Mouse (Mus musculus) MEL (cell line): ENCODE data around the gene Zpr1. TPM values are rescaled to one million over a fixed set of nuclear protein-coding genes. Genes with fewer than 3 reads are reported as not detected.

Experiments used
- DNase-seq: peaks from one replicate; pipeline ENCODE4 v3.0.0; 2011; ENCODE audit warnings: low read depth, low spot score
- H3K27ac ChIP-seq: 2 replicates; pipeline ENCODE4 v1.5.1; 2012; ENCODE audit warnings: low read depth, mild to moderate bottlenecking, control low read depth, low read length, moderate library complexity; ENCODE audit not compliant: control insufficient read depth
- H3K27me3 ChIP-seq, 2 experiments: fragments of 150-350 bp in 1 of 2; sonication (generic) in 1 of 2; 2 replicates each; pipeline ENCODE4 v1.6.1; 2012; ENCODE audit warnings: low read length in 2 of 2, mild to moderate bottlenecking in 2 of 2, improper control_type of control experiment in 1 of 2, moderate library complexity in 1 of 2; ENCODE audit not compliant: insufficient read depth in 2 of 2, control insufficient read depth in 1 of 2
- H3K36me3 ChIP-seq, 2 experiments: 2 replicates each; pipeline ENCODE4 v1.6.1; 2012 to 2014; ENCODE audit warnings: low read length in 2 of 2, improper control_type of control experiment in 1 of 2, inconsistent platforms in 1 of 2, mild to moderate bottlenecking in 1 of 2; ENCODE audit not compliant: insufficient read depth in 2 of 2, control insufficient read depth in 1 of 2
- H3K4me1 ChIP-seq, 2 experiments: fragments of 150-350 bp in 1 of 2; sonication (generic) in 1 of 2; 2 replicates each; pipeline ENCODE4 v1.6.1; 2012; ENCODE audit warnings: low read length in 2 of 2, improper control_type of control experiment in 1 of 2, mild to moderate bottlenecking in 1 of 2; ENCODE audit not compliant: insufficient read depth in 2 of 2, control insufficient read depth in 1 of 2
- H3K4me3 ChIP-seq, 2 experiments: fragments of 150-350 bp in 1 of 2; sonication (generic) in 1 of 2; 2 replicates each; pipeline ENCODE4 v1.5.1; 2012; ENCODE audit warnings: low read depth in 2 of 2, low read length in 2 of 2, mild to moderate bottlenecking in 2 of 2, moderate library complexity in 2 of 2, control low read depth in 1 of 2, improper control_type of control experiment in 1 of 2; ENCODE audit not compliant: control insufficient read depth in 1 of 2, insufficient read depth in 1 of 2
- H3K79me2 ChIP-seq: 2 replicates; pipeline ENCODE4 v1.6.1; 2012; ENCODE audit warnings: mild to moderate bottlenecking, low read length, moderate library complexity; ENCODE audit not compliant: control insufficient read depth, poor library complexity, insufficient read depth
- H3K9ac ChIP-seq: 2 replicates; pipeline ENCODE4 v1.6.1; 2012; ENCODE audit warnings: low read depth, mild to moderate bottlenecking, control low read depth, low read length, moderate library complexity; ENCODE audit not compliant: control insufficient read depth, poor library complexity, severe bottlenecking
- H3K9me3 ChIP-seq: fragments of 150-350 bp; sonication (generic); replicated peaks from 2 replicates; pipeline ENCODE4 v1.6.1; 2012; ENCODE audit warnings: mild to moderate bottlenecking, low read length, improper control_type of control experiment, moderate library complexity; ENCODE audit not compliant: insufficient read depth
- CHD2 ChIP-seq: IDR thresholded peaks from 2 replicates; pipeline ENCODE4 v1.6.1; 2011; ENCODE audit warnings: low read length, improper control_type of control experiment
- E2F4 ChIP-seq: IDR thresholded peaks from 2 replicates; pipeline ENCODE4 v1.6.1; 2011; ENCODE audit warnings: low read depth, low read length, improper control_type of control experiment, borderline replicate concordance
- EP300 ChIP-seq, 2 experiments: IDR thresholded peaks; 2 replicates each; pipeline ENCODE4 v1.6.1; 2011; ENCODE audit warnings: improper control_type of control experiment in 2 of 2, low read length in 2 of 2, low read depth in 1 of 2, mild to moderate bottlenecking in 1 of 2
- ETS1 ChIP-seq: IDR thresholded peaks from 2 replicates; pipeline ENCODE4 v1.6.1; 2012; ENCODE audit warnings: low read depth, mild to moderate bottlenecking, inconsistent platforms, low read length, improper control_type of control experiment, moderate library complexity
- HCFC1 ChIP-seq: IDR thresholded peaks from 2 replicates; pipeline ENCODE4 v1.6.1; 2012; ENCODE audit warnings: low read depth, mild to moderate bottlenecking, inconsistent platforms, low read length, improper control_type of control experiment, moderate library complexity
- JUND ChIP-seq: IDR thresholded peaks from 2 replicates; pipeline ENCODE4 v1.6.1; 2011; ENCODE audit warnings: low read depth, mild to moderate bottlenecking, improper control_type of control experiment, low read length
- KAT2A ChIP-seq: conservative IDR thresholded peaks from 2 replicates; pipeline ENCODE4 v1.6.1; 2012; ENCODE audit warnings: low read depth, low read length, improper control_type of control experiment, inconsistent platforms
- MAFK ChIP-seq: IDR thresholded peaks from 2 replicates; pipeline ENCODE4 v1.6.1; 2011; ENCODE audit warnings: low read depth, mild to moderate bottlenecking, low read length, improper control_type of control experiment, borderline replicate concordance
- MAX ChIP-seq: IDR thresholded peaks from 2 replicates; pipeline ENCODE4 v1.6.1; 2011; ENCODE audit warnings: low read length, improper control_type of control experiment
- MAZ ChIP-seq: IDR thresholded peaks from 2 replicates; pipeline ENCODE4 v1.6.1; 2012; ENCODE audit warnings: low read depth, mild to moderate bottlenecking, inconsistent platforms, low read length, improper control_type of control experiment
- MXI1 ChIP-seq: IDR thresholded peaks from 2 replicates; pipeline ENCODE4 v1.6.1; 2011; ENCODE audit warnings: mild to moderate bottlenecking, low read depth, low read length, improper control_type of control experiment
- MYB ChIP-seq: IDR thresholded peaks from 2 replicates; pipeline ENCODE4 v1.6.1; 2011; ENCODE audit warnings: mild to moderate bottlenecking, low read depth, low read length, improper control_type of control experiment
- MYC ChIP-seq: IDR thresholded peaks from 2 replicates; pipeline ENCODE4 v1.6.1; 2011; ENCODE audit warnings: low read depth, mild to moderate bottlenecking, low read length, improper control_type of control experiment, moderate library complexity
- NELFE ChIP-seq: IDR thresholded peaks from 2 replicates; pipeline ENCODE4 v1.6.1; 2011; ENCODE audit warnings: low read depth, low read length, improper control_type of control experiment
- SMC3 ChIP-seq: IDR thresholded peaks from 2 replicates; pipeline ENCODE4 v1.6.1; 2011; ENCODE audit warnings: low read depth, low read length, improper control_type of control experiment
- TBP ChIP-seq: IDR thresholded peaks from 2 replicates; pipeline ENCODE4 v1.8.0; 2011; ENCODE audit warnings: low read depth, low read length, improper control_type of control experiment
- USF1 ChIP-seq: IDR thresholded peaks from 2 replicates; pipeline ENCODE4 v1.6.1; 2014; ENCODE audit warnings: low read depth, mild to moderate bottlenecking, inconsistent platforms, low read length, improper control_type of control experiment, moderate library complexity
- USF2 ChIP-seq, 2 experiments: IDR thresholded peaks; 2 replicates each; pipeline ENCODE4 v1.6.1; 2011 to 2012; ENCODE audit warnings: improper control_type of control experiment in 2 of 2, low read length in 2 of 2, borderline replicate concordance in 1 of 2, inconsistent platforms in 1 of 2, low read depth in 1 of 2, mild to moderate bottlenecking in 1 of 2; ENCODE audit not compliant: insufficient read depth in 1 of 2
- ZMIZ1 ChIP-seq: IDR thresholded peaks from 2 replicates; pipeline ENCODE4 v1.6.1; 2012; ENCODE audit warnings: low read depth, mild to moderate bottlenecking, inconsistent platforms, low read length, improper control_type of control experiment, moderate library complexity
- polyA plus RNA-seq, 2 experiments: library from polyadenylated mRNA; stranded (reverse) in 1 of 2; unstranded in 1 of 2; fragments of >175 nt in 1 of 2; fragments of >200 nt in 1 of 2; gene quantifications; 2 replicates each; pipeline versions ENCODE4 v1.2.1 to v1.2.4; 2012; ENCODE audit warnings: low replicate concordance in 2 of 2, low read depth in 1 of 2; ENCODE audit not compliant: insufficient read length in 2 of 2, insufficient read depth in 1 of 2, missing spikeins in 1 of 2
- total RNA-seq: library from RNA; depleted of rRNA; stranded (reverse); fragments of 300-350 nt; gene quantifications from 2 replicates; pipeline ENCODE4 v1.2.3, GENCODE M21; 2012

Zpr1 gene
- total and polyA plus RNA-seq, 3 experiments = 99.7 to 171 TPM; not detected in 1

DNA sequence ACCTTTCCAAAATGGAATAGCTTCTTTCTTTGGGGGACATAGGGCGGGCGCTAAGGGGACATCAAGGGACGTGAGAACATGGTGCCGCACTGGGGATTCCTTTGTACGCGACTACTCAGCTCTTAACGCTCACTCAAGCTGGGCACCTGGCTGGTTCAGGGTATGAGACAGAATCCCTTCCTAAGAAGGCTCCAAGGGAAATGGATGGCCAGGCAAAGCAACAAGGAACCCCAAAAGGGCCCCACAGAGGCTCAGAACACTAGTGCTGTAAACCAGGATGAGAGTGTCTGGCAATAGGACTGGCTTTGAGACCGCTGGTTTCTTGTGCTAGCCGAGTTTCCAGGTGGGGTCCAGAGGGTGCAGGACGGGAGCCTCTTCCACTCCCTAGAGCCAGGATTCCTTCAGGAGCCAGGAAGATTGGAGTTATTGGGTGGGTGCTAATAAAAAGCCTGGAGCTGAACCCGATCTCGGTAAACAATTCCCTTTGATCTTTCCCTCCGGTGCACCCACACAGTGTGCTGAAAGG is 42.4 kb upstream of the Zpr1 start:
- Histone ChIP-seq H3K27me3 (no peaks in the 10 kb centered on the region), H3K36me3 (peaks cover 0 to 19% of the 10 kb centered on the region in 2 experiments; a peak in 2 of 4 replicates), H3K79me2 (no peaks in the 10 kb centered on the region; the same call in 1 of the 2 replicates), H3K4me1 (peaks cover 10 to 26% of the 10 kb centered on the region in 2 experiments), H3K4me3 (peak overlapping the region; percentile 59 to 73), H3K9me3 (no peaks in the 10 kb centered on the region), H3K27ac (peak overlapping the region; percentile 4; the same call in 1 of the 2 replicates), H3K9ac (peak overlapping the region; percentile 66)
- no peak for DNase-seq
- TF ChIP-seq NELFE (no peak), JUND (no peak), ZMIZ1 (no peak), MAZ (no peak), EP300 (IDR thresholded peaks at IDR 0.05; ENCODE audit: low read depth in 1 of 2, low read length in 2 of 2) (no peak)

DNA sequence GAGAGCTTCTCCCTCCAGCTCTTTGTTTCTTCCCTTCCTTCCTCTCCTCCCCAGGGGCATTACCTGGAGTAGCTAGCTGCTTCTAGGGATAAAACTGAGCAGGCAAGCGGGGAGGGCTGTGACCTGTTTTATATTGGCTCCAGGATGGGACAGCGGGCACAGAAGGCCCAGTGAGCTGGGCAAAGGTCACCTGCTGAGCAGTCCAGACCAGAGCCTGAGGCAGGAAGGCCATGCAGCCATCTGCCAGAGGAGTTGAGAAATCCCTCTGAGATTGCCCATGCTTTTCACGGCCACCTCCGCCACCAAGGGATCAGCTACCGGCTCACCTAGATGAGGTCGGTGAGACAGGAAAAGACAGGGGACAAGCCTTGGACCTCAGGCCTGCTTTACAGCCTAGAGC is 37.7 kb upstream of the Zpr1 start:
- DNase-seq = no peak
- H3K4me3 ChIP-seq = no peak overlapping the region
- H3K4me1 ChIP-seq = peaks cover 0 to 3% of the 10 kb centered on the region in 2 experiments; a peak in 1 of 4 replicates
- no peak overlapping the region for H3K27ac ChIP-seq
- H3K79me2 ChIP-seq = no peaks in the 10 kb centered on the region; the same call in 1 of the 2 replicates
- H3K27me3 ChIP-seq = no peaks in the 10 kb centered on the region
- no peaks in the 10 kb centered on the region for H3K36me3 ChIP-seq
- no peak for TF ChIP-seq MYB
- no peak for TF ChIP-seq MAFK
- no peak for TF ChIP-seq TBP
- TF ChIP-seq ETS1 = no peak
- TF ChIP-seq MAX = no peak
- TF ChIP-seq CHD2 = no peak
- no peak for TF ChIP-seq KAT2A
- no peak for TF ChIP-seq USF2 (IDR thresholded peaks at IDR 0.05; ENCODE audit: borderline replicate concordance in 1 of 2, insufficient read depth in 1 of 2, low read depth in 1 of 2, low read length in 2 of 2)
- TF ChIP-seq MAZ = no peak
- no peak for TF ChIP-seq USF1
- TF ChIP-seq ZMIZ1 = no peak
- no peak for TF ChIP-seq E2F4
- no peak for TF ChIP-seq EP300 (IDR thresholded peaks at IDR 0.05; ENCODE audit: low read depth in 1 of 2, low read length in 2 of 2)
- no peaks in the 10 kb centered on the region for H3K9me3 ChIP-seq
- H3K9ac ChIP-seq = no peak overlapping the region

DNA sequence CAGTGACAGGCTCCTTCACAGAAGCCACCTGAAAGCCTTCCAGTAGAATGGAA is 37.4 kb upstream of the Zpr1 start, which contains the start of gene Apoc3:
Gene Apoc3 (minus strand): TSS at position 41 of the 53 bp plus-strand sequence.
- no peak for DNase-seq
- H3K36me3 ChIP-seq = no peaks in the 10 kb centered on the region
- H3K27ac ChIP-seq = no peak within 1 kb of the TSS
- H3K4me1 ChIP-seq = 0 out of 4 replicates have a peak, but pooled peaks cover 0 to 3% of the 10 kb centered on the region in 2 experiments
- TF ChIP-seq HCFC1 (no peak), MYB (no peak), MAZ (no peak), JUND (no peak), SMC3 (no peak), MYC (no peak), USF2 (IDR thresholded peaks at IDR 0.05; ENCODE audit: borderline replicate concordance in 1 of 2, insufficient read depth in 1 of 2, low read depth in 1 of 2, low read length in 2 of 2) (no peak), MXI1 (no peak)
- TF ChIP-seq, all 39 proteins: peak for 0
- H3K9ac ChIP-seq = no peak within 1 kb of the TSS
- H3K9me3 ChIP-seq = no peaks in the 10 kb centered on the region
- no peak within 1 kb of the TSS for H3K4me3 ChIP-seq
- H3K79me2 ChIP-seq = no peaks in the 10 kb centered on the region; the same call in 1 of the 2 replicates
- no peaks in the 10 kb centered on the region for H3K27me3 ChIP-seq
